Mouse (Mus musculus): ENCODE results near the gene Gnai3. TPM values are rescaled to one million over a fixed set of nuclear protein-coding genes. Genes with fewer than 3 reads are reported as not detected.

Gene Gnai3
- total and polyA plus RNA-seq, 3 experiments, result 54.1 to 145 (median 78.7) TPM

- H3K4me1 ChIP-seq (ENCODE audit: control insufficient read depth in 1 of 2, insufficient read depth in 2 of 2), result peaks cover 0 to 46% of the 10 kb centered on the region in 2 experiments; a peak in 2 of 4 replicates
- H3K4me3 ChIP-seq (replicated peaks in 1 of 3; ENCODE audit: low read depth in 2 of 3, low read length in 2 of 3, poor library complexity in 1 of 3), result no peak overlapping the region
- no peaks in the 10 kb centered on the region for H3K27me3 ChIP-seq (replicated peaks)
- no peak overlapping the region for H3K9ac ChIP-seq (ENCODE audit: insufficient read depth, low read depth)
- no peaks in the 10 kb centered on the region for H3K9me3 ChIP-seq (replicated peaks; ENCODE audit: low read length)
- H3K36me3 ChIP-seq (replicated peaks in 1 of 2; ENCODE audit: control insufficient read depth in 1 of 2, insufficient read depth in 1 of 2, low read length in 1 of 2), result peaks cover 21 to 54% of the 10 kb centered on the region in 2 experiments
- peaks cover 8% of the 10 kb centered on the region for H3K79me2 ChIP-seq (replicated peaks; ENCODE audit: control insufficient read depth, extremely low read depth, insufficient read depth, poor library complexity, severe bottlenecking)
- in situ Hi-C loops (cut with MboI; ENCODE audit: low pct_ligation_motif_present, low pct_unique_long_range_greater_than_20kb, low sequenced_read_pairs), result no loop called here
- no peak for DNase-seq (ENCODE audit: extremely low read depth)
- TF ChIP-seq JUN (IDR thresholded peaks at IDR 0.05; ENCODE audit: insufficient read depth, low read depth, low read length) (no peak), JUND (conservative IDR thresholded peaks at IDR 0.05; ENCODE audit: low read depth, low read length) (no peak), BHLHE40 (IDR thresholded peaks at IDR 0.05; ENCODE audit: low read depth, low read length) (no peak), E2F4 (IDR thresholded peaks at IDR 0.05; ENCODE audit: insufficient replicate concordance, low read depth, low read length) (no peak), TBP (conservative IDR thresholded peaks at IDR 0.05; ENCODE audit: low read depth, low read length) (no peak), SIN3A (IDR thresholded peaks at IDR 0.05; ENCODE audit: low read length) (no peak), RAD21 (IDR thresholded peaks at IDR 0.05; ENCODE audit: low read depth, low read length) (no peak), MAX (IDR thresholded peaks at IDR 0.05; ENCODE audit: low read length) (no peak), GABPA (IDR thresholded peaks at IDR 0.05; ENCODE audit: insufficient replicate concordance, low read depth, low read length) (no peak), IRF4 (IDR thresholded peaks at IDR 0.05; ENCODE audit: low read depth, low read length) (no peak), ETS1 (conservative IDR thresholded peaks at IDR 0.05; ENCODE audit: low read depth, low read length) (no peak), MAFK (IDR thresholded peaks at IDR 0.05; ENCODE audit: insufficient replicate concordance, low read length) (no peak), PAX5 (IDR thresholded peaks at IDR 0.05; ENCODE audit: low read length) (no peak)
- no peak overlapping the region for H3K4me2 ChIP-seq (ENCODE audit: insufficient read depth, low read depth, poor library complexity, severe bottlenecking)
- dilution Hi-C loops (cut with MboI; ENCODE audit: extremely low pct_ligation_motif_present, extremely low pct_unique_long_range_greater_than_20kb, low sequenced_read_pairs), result no loop called here
- H3K27ac ChIP-seq (ENCODE audit: insufficient read depth, low read depth), result no peak overlapping the region
These were observed 21.8 kb downstream of the Gnai3 start for GRCm38 (mm10) chr3:108124131-108124530.

- no peak for DNase-seq (ENCODE audit: extremely low read depth)
These were observed 22.7 kb downstream of the Gnai3 start for GRCm38 (mm10) chr3:108123242-108123641.

GRCm38 (mm10) chr3:108121101-108121500, 24.8 kb downstream of the Gnai3 start:
- in situ Hi-C loops (cut with MboI; ENCODE audit: low pct_ligation_motif_present, low pct_unique_long_range_greater_than_20kb, low sequenced_read_pairs), result no loop called here
- Histone ChIP-seq H3K9me3 (replicated peaks; ENCODE audit: low read length) (no peaks in the 10 kb centered on the region), H3K4me2 (ENCODE audit: insufficient read depth, low read depth, poor library complexity, severe bottlenecking) (no peak overlapping the region), H3K4me3 (replicated peaks in 1 of 3; ENCODE audit: low read depth in 2 of 3, low read length in 2 of 3, poor library complexity in 1 of 3) (no peak overlapping the region), H3K9ac (ENCODE audit: insufficient read depth, low read depth) (no peak overlapping the region), H3K27me3 (replicated peaks) (no peaks in the 10 kb centered on the region), H3K4me1 (ENCODE audit: control insufficient read depth in 1 of 2, insufficient read depth in 2 of 2) (peaks cover 0 to 24% of the 10 kb centered on the region in 2 experiments; a peak in 1 of 4 replicates), H3K36me3 (replicated peaks in 1 of 2; ENCODE audit: control insufficient read depth in 1 of 2, insufficient read depth in 1 of 2, low read length in 1 of 2) (peaks cover 39 to 77% of the 10 kb centered on the region in 2 experiments), H3K79me2 (replicated peaks; ENCODE audit: control insufficient read depth, extremely low read depth, insufficient read depth, poor library complexity, severe bottlenecking) (no peaks in the 10 kb centered on the region), H3K27ac (ENCODE audit: insufficient read depth, low read depth) (no peak overlapping the region)
- TF ChIP-seq TBP (conservative IDR thresholded peaks at IDR 0.05; ENCODE audit: low read depth, low read length) (no peak), HCFC1 (IDR thresholded peaks at IDR 0.05; ENCODE audit: low read depth, low read length) (no peak), PAX5 (IDR thresholded peaks at IDR 0.05; ENCODE audit: low read length) (no peak), BHLHE40 (IDR thresholded peaks at IDR 0.05; ENCODE audit: low read depth, low read length) (no peak), ZC3H11A (IDR thresholded peaks at IDR 0.05; ENCODE audit: low read depth, low read length) (no peak), CTCF (conservative IDR thresholded peaks at IDR 0.05 in 1 of 2, IDR thresholded peaks at IDR 0.05 in 1 of 2; ENCODE audit: low read depth in 2 of 2, low read length in 2 of 2) (no peak), MAZ (IDR thresholded peaks at IDR 0.05; ENCODE audit: low read depth, low read length) (no peak), SIN3A (IDR thresholded peaks at IDR 0.05; ENCODE audit: low read length) (no peak), ZMIZ1 (IDR thresholded peaks at IDR 0.05; ENCODE audit: low read depth, low read length) (no peak), TCF12 (IDR thresholded peaks at IDR 0.05; ENCODE audit: low read depth, low read length) (no peak), POLR2AphosphoS2 (IDR thresholded peaks at IDR 0.05; ENCODE audit: low read depth, low read length) (no peak), POLR2A (IDR thresholded peaks at IDR 0.05; ENCODE audit: low read depth, low read length) (no peak), E2F4 (IDR thresholded peaks at IDR 0.05; ENCODE audit: insufficient replicate concordance, low read depth, low read length) (no peak), USF1 (IDR thresholded peaks at IDR 0.05; ENCODE audit: low read depth, low read length) (no peak), MXI1 (IDR thresholded peaks at IDR 0.05; ENCODE audit: low read depth, low read length) (no peak), CHD1 (IDR thresholded peaks at IDR 0.05; ENCODE audit: low read depth, low read length) (no peak), ELF1 (IDR thresholded peaks at IDR 0.05; ENCODE audit: low read depth, low read length) (no peak), RCOR1 (conservative IDR thresholded peaks at IDR 0.05; ENCODE audit: low read depth, low read length) (no peak)
- DNase-seq (ENCODE audit: extremely low read depth), result no peak
- dilution Hi-C loops (cut with MboI; ENCODE audit: extremely low pct_ligation_motif_present, extremely low pct_unique_long_range_greater_than_20kb, low sequenced_read_pairs), result no loop called here

More at GRCm38 (mm10) chr3:108123242-108123641, 22.7 kb downstream of the Gnai3 start:
- Histone ChIP-seq H3K36me3 (replicated peaks in 1 of 2; ENCODE audit: control insufficient read depth in 1 of 2, insufficient read depth in 1 of 2, low read length in 1 of 2) (peaks cover 28 to 63% of the 10 kb centered on the region in 2 experiments), H3K9me3 (replicated peaks; ENCODE audit: low read length) (no peaks in the 10 kb centered on the region), H3K4me1 (ENCODE audit: control insufficient read depth in 1 of 2, insufficient read depth in 2 of 2) (peaks cover 0 to 37% of the 10 kb centered on the region in 2 experiments; a peak in 2 of 4 replicates), H3K27ac (ENCODE audit: insufficient read depth, low read depth) (no peak overlapping the region), H3K9ac (ENCODE audit: insufficient read depth, low read depth) (no peak overlapping the region), H3K79me2 (replicated peaks; ENCODE audit: control insufficient read depth, extremely low read depth, insufficient read depth, poor library complexity, severe bottlenecking) (peaks cover 8% of the 10 kb centered on the region), H3K4me3 (replicated peaks in 1 of 3; ENCODE audit: low read depth in 2 of 3, low read length in 2 of 3, poor library complexity in 1 of 3) (no peak overlapping the region), H3K27me3 (replicated peaks) (no peaks in the 10 kb centered on the region), H3K4me2 (ENCODE audit: insufficient read depth, low read depth, poor library complexity, severe bottlenecking) (no peak overlapping the region)
- in situ Hi-C loops (cut with MboI; ENCODE audit: low pct_ligation_motif_present, low pct_unique_long_range_greater_than_20kb, low sequenced_read_pairs) (no loop called here), dilution Hi-C loops (cut with MboI; ENCODE audit: extremely low pct_ligation_motif_present, extremely low pct_unique_long_range_greater_than_20kb, low sequenced_read_pairs) (no loop called here)
- TF ChIP-seq NELFE (IDR thresholded peaks at IDR 0.05; ENCODE audit: low read depth, low read length) (no peak), MAZ (IDR thresholded peaks at IDR 0.05; ENCODE audit: low read depth, low read length) (no peak)
